Mouse (Mus musculus) G1E-ER4 (cell line): Measurements from ENCODE around the gene Stk11. TPM values are rescaled to one million over a fixed set of nuclear protein-coding genes. Genes with fewer than 3 reads are reported as not detected.

Experiments used
- GATA1 ChIP-seq: IDR thresholded peaks from one replicate; pipeline ENCODE4 v1.8.0; 2012; ENCODE audit warnings: low read length, inconsistent platforms
- polyA plus RNA-seq: library from polyadenylated mRNA; stranded (reverse); fragments of >175 nt; gene quantifications from 2 replicates; pipeline ENCODE4 v1.2.3, GENCODE M21; 2012

The Stk11 gene
- polyA plus RNA-seq, 1 experiment = 140 TPM

GRCm38 (mm10) chr10:80115944-80116335 is 337 bp downstream of the Stk11 start:
- no peak for TF ChIP-seq GATA1

- no peak for TF ChIP-seq GATA1
These were observed 942 bp downstream of the Stk11 start for GRCm38 (mm10) chr10:80116563-80116926.

GRCm38 (mm10) chr10:80116927-80117691 is 1.5 kb downstream of the Stk11 start:
- TF ChIP-seq GATA1 = no peak

GRCm38 (mm10) chr10:80117736-80118135 is 2.1 kb downstream of the Stk11 start:
- TF ChIP-seq GATA1 = no peak

GRCm38 (mm10) chr10:80118552-80118951 is 2.9 kb downstream of the Stk11 start:
- no peak for TF ChIP-seq GATA1

GRCm38 (mm10) chr10:80120146-80120545 is 4.5 kb downstream of the Stk11 start:
- TF ChIP-seq GATA1 = no peak

- no peak for TF ChIP-seq GATA1
These were observed 6.0 kb downstream of the Stk11 start for GRCm38 (mm10) chr10:80121639-80122038.

GRCm38 (mm10) chr10:80123932-80124562 is 8.4 kb downstream of the Stk11 start:
- TF ChIP-seq GATA1 = no peak

- no peak for TF ChIP-seq GATA1
These were observed 12.3 kb downstream of the Stk11 start for GRCm38 (mm10) chr10:80127920-80128319.

- TF ChIP-seq GATA1 = no peak
These were observed 14.2 kb downstream of the Stk11 start for GRCm38 (mm10) chr10:80129846-80130245.

GRCm38 (mm10) chr10:80130403-80131031 is 14.9 kb downstream of the Stk11 start:
- TF ChIP-seq GATA1 = no peak

- no peak for TF ChIP-seq GATA1
These were observed 15.8 kb downstream of the Stk11 start for GRCm38 (mm10) chr10:80131316-80131951.

GRCm38 (mm10) chr10:80131952-80132350 is 16.3 kb downstream of the Stk11 start:
- TF ChIP-seq GATA1 = no peak

- TF ChIP-seq GATA1 = no peak
These were observed 17.7 kb downstream of the Stk11 start for GRCm38 (mm10) chr10:80133226-80133849.

- no peak for TF ChIP-seq GATA1
These were observed 18.8 kb downstream of the Stk11 start for GRCm38 (mm10) chr10:80134421-80134820.

- TF ChIP-seq GATA1 = no peak
These were observed 19.6 kb downstream of the Stk11 start for GRCm38 (mm10) chr10:80135161-80135560.
